Mouse (Mus musculus) neural tube, embryonic 13.5 days (tissue): ENCODE data around the gene Gm6169. TPM values are rescaled to one million over a fixed set of nuclear protein-coding genes. Genes with fewer than 3 reads are reported as not detected.
A peak's percentile ranks its signal among the peaks of the same experiment; 100 is the strongest.
"Not testable (repeated sequence)": the region's sequence is repeated elsewhere in the genome, so short reads cannot be mapped to it uniquely, and the experiment has no call there.

ENCODE experiments used
- ATAC-seq: fragments of 200-750 bp; cut with Nextera tagmentation; 2 replicates; pipeline ENCODE4 v1.8.0; 2017; ENCODE audit warnings: low read depth, mild to moderate bottlenecking, moderate TSS enrichment, moderate library complexity
- H3K27ac ChIP-seq: fragments of 300-500 bp; sonication (generic); replicated peaks from 2 replicates; pipeline ENCODE4 v1.5.1; 2015; ENCODE audit warnings: moderate library complexity, mild to moderate bottlenecking, inconsistent platforms
- H3K27me3 ChIP-seq: fragments of 300-500 bp; sonication (generic); 2 replicates; pipeline ENCODE4 v1.6.1; 2015; ENCODE audit warnings: mild to moderate bottlenecking, inconsistent platforms
- H3K36me3 ChIP-seq: fragments of 300-500 bp; sonication (generic); 2 replicates; pipeline ENCODE4 v1.6.1; 2015; ENCODE audit warnings: mild to moderate bottlenecking, inconsistent platforms
- H3K4me1 ChIP-seq: fragments of 300-500 bp; sonication (generic); replicated peaks from 2 replicates; pipeline ENCODE4 v1.6.1; 2015; ENCODE audit warnings: inconsistent platforms
- H3K4me2 ChIP-seq: fragments of 300-500 bp; sonication (generic); 2 replicates; pipeline ENCODE4 v1.6.1; 2015; ENCODE audit warnings: inconsistent platforms, mild to moderate bottlenecking, moderate library complexity
- H3K4me3 ChIP-seq: fragments of 300-500 bp; sonication (generic); 2 replicates; pipeline ENCODE4 v1.5.1; 2015; ENCODE audit warnings: mild to moderate bottlenecking, inconsistent platforms
- H3K9ac ChIP-seq: fragments of 300-500 bp; sonication (generic); 2 replicates; pipeline ENCODE4 v1.6.1; 2015; ENCODE audit warnings: moderate library complexity, mild to moderate bottlenecking, inconsistent platforms
- H3K9me3 ChIP-seq: fragments of 300-500 bp; sonication (generic); 2 replicates; pipeline ENCODE4 v1.6.1; 2016; ENCODE audit warnings: inconsistent platforms
- WGBS: fragments of 180-500 bp; shearing (Covaris S2); methylation state at CpG from one replicate; pipeline ENCODE4 v1.1.7; 2015; 5-methylcytosine and 5-hydroxymethylcytosine counted together
- polyA plus RNA-seq: library from polyadenylated mRNA; unstranded; fragments of >200 nt; fragmentation: Nextera tagmentation; extraction: Ambion mirVana; gene quantifications from 2 replicates; pipeline ENCODE4 v1.2.1, GENCODE M21; 2015

The Gm6169 gene
- 0.95 and 1.4 TPM in 2 replicates for polyA plus RNA-seq

DNA sequence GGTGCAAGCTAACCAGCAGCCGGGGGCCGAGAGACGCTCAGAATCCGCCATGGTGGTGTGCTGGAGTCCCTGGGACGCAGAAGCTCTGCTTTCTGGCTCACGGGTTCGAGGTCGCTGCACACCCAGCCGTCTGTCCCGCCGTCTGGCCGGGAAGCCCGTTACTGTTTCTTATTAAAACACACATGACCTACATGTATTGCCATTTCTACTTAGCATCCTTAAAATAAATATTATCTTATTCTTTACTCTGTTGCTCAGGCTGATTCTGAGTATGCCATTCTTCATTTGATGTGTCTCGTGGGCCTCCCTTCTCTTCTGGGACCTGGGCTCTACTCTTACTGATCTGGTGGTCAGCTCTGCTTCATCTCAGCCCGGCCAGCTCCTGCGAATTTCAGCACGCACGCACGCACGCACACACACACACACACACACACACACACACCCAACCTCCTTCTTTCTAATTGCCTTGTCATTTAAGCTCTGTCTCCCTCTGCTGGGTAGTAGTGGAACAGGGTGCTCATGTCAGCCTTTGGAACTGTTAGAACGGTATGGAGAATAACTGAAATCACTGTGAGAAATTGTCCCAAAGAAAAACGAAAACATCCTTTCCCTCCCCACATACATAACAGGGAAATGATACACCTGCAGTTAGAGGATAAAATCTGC is at the start of gene Gm6169:
Gm6169 (minus strand) TSS at position 51 of the 666 bp plus-strand sequence.
- Histone ChIP-seq H3K27me3 (no peaks in the 10 kb centered on the region), H3K4me2 (no peak within 1 kb of the TSS), H3K9ac (no peak within 1 kb of the TSS), H3K9me3 (no peaks in the 10 kb centered on the region), H3K27ac (no peak within 1 kb of the TSS), H3K4me1 (no peaks in the 10 kb centered on the region), H3K4me3 (no peak within 1 kb of the TSS), H3K36me3 (peaks cover 10% of the 10 kb centered on the region; the same call in 1 of the 2 replicates)
- ATAC-seq, result no peak; the same call in 1 of the 2 replicates
- WGBS, result 80% methylated on average over 22 of the region's 22 CpGs

DNA sequence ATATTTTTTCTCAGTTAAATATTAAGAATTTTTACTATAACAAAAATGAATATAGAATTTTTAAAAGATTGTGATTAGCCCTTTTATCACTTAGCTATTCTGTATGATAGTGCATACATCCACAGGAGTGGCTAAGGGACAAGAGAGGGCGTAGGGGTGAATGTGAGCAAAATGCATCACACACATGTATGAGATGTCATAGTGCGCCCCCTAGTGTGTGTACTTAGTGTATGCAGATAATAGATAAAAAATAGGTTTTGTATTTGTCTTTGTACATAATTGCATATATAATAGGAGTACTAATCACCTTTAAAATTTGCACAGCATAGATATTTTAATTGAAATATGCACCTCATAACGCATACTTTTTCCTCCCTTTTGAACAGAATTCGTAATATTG is 46.8 kb upstream of the Gm6169 start:
- no peak for ATAC-seq
- no peaks in the 10 kb centered on the region for H3K9me3 ChIP-seq
- 60% methylated on average over 4 of the region's 4 CpGs for WGBS
- no peak overlapping the region for H3K4me2 ChIP-seq
- no peak overlapping the region for H3K4me3 ChIP-seq
- no peaks in the 10 kb centered on the region for H3K4me1 ChIP-seq
- no peak overlapping the region for H3K27ac ChIP-seq
- no peaks in the 10 kb centered on the region for H3K27me3 ChIP-seq
- H3K9ac ChIP-seq, result no peak overlapping the region
- peaks cover 64% of the 10 kb centered on the region for H3K36me3 ChIP-seq

DNA sequence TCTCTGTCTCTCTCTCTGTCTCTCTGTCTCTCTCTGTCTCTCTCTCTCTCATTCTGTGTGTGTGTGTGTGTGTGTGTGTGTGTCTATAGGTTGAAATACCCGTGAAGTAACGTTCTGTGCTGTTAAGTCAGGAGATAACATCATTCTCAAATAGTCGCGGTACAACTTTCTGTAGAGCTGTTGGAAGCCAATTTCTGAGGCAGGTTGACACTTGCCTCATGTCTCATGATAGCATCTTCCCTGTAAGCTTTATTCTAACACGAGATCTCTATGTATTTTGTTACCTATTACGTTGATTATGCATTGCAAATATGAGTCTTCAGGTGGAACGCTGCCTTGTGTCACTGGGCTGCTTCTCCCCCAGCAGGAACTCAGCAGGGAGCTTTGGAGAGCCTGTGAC is 43.3 kb upstream of the Gm6169 start:
- Histone ChIP-seq H3K9ac (no peak overlapping the region), H3K36me3 (peaks cover 38% of the 10 kb centered on the region), H3K4me2 (no peak overlapping the region), H3K9me3 (no peaks in the 10 kb centered on the region), H3K27ac (no peak overlapping the region), H3K4me3 (no peak overlapping the region), H3K4me1 (peaks cover 10% of the 10 kb centered on the region), H3K27me3 (no peaks in the 10 kb centered on the region)
- 93% methylated on average over 7 of the region's 7 CpGs for WGBS
- ATAC-seq, result no peak

DNA sequence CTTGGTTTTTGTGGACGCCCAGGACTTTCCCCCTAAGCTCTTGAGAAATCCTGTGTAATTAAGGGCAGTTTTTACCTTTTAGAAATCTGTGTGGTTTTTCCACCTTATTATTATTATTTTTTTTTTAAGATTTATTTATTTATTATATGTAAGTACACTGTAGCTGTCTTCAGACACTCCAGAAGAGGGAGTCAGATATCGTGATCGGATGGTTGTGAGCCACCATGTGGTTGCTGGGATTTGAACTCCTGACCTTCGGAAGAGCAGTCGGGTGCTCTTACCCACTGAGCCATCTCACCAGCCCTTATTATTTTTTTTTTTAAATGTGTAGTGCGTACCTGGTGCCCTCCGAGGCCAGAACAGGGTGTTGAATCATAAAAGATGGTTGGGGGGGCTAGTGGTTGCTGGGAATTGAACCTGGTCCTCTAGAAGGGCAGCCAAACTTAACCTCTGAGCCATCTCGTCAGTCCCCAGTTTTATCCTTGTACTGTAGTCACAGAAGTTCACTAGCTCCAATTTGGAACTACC is 39.4 kb upstream of the Gm6169 start:
- not testable (repeated sequence) for H3K9me3 ChIP-seq, H3K27me3 ChIP-seq
- peak overlapping the region; percentile 92 for H3K4me3 ChIP-seq
- WGBS, result 32% methylated on average over 8 of the region's 8 CpGs
- ATAC-seq, result peak; percentile 24; the same call in 1 of the 2 replicates
- peaks cover 31% of the 10 kb centered on the region for H3K36me3 ChIP-seq
- H3K9ac ChIP-seq, result peak overlapping the region; percentile 93
- H3K4me1 ChIP-seq, result peaks cover 18% of the 10 kb centered on the region
- peak overlapping the region; percentile 80 for H3K4me2 ChIP-seq
- H3K27ac ChIP-seq, result peak overlapping the region; percentile 93

DNA sequence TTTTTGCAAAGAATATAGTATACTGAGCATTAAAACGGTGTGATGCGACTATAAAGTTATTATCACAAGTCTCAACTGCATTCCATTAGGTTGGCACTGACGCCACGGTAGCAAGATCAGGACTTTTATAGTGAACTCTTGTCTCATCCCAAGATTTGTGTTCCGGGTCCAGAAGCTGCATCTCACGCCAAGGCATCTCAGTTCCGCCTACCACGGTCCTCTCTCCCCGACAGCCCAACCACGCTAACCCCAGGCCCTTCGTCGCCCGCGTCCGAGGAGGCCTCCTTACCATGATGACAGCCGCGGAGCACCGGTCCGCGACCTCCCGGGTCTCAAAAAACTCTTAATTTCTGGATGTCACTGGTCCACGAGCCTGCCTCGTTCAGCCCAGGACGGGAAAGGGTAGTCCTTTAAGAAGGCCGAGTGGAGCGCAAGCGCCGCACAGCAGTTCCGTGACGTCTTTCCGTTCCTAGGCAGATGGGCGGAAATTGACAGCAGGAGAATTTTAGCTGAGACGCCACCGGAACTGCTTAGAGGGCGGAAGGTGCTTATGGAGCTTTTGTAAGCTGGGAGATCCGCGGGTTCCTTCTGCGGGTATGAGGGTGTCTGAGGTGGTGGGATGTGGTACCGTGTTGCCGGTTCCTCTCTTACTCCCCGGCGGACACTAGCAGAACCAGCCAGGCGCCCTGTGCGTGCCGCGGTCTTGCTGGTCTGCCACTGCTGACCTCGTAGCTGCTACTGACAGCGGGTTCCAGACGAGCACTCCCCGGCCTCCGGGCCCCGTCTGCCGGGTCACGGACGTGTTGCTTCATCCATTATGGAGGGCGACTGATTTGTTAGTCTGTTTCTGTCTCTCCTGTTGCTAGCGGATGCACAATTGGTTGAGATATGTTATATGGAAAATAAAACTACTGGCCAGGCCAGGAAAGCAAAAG is 38.7 kb upstream of the Gm6169 start, which contains the start of the genes Gfm2 and Nsa2:
Gfm2 (plus strand) TSS at position 472 of the 935 bp plus-strand sequence.
Nsa2 (minus strand) TSS at position 472 of the 935 bp plus-strand sequence.
- Histone ChIP-seq H3K4me1 (peaks cover 18% of the 10 kb centered on the region), H3K27ac (peak within 1 kb of the TSS; percentile 93), H3K9me3 (no peaks in the 10 kb centered on the region), H3K4me2 (peak within 1 kb of the TSS; percentile 80), H3K4me3 (peak within 1 kb of the TSS; percentile 92), H3K36me3 (peaks cover 28% of the 10 kb centered on the region), H3K27me3 (no peaks in the 10 kb centered on the region), H3K9ac (peak within 1 kb of the TSS; percentile 93)
- ATAC-seq, result peak; percentile 98
- under 1% methylated on average over 57 of the region's 57 CpGs for WGBS

DNA sequence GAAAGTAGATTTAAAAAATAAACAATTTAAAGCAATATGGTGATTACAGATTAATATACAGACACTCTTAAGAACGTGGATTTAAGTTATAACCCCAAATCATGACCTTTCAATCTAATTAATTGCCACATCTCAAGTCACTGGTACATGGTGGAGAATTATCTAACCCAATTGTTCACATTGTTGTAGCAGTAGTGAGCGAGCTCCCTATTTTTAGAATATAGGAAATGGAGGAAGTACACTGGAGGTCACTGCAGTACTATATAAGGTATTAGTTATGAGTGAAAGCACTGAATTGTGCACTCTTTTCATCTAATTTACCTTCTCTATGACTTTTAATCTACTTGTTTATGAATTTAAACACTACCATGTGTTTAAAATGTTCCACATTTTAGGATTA is 31.4 kb upstream of the Gm6169 start:
- not testable (repeated sequence) for H3K4me1 ChIP-seq, H3K4me2 ChIP-seq, H3K9ac ChIP-seq, H3K27me3 ChIP-seq, H3K27ac ChIP-seq, H3K9me3 ChIP-seq, ATAC-seq, H3K4me3 ChIP-seq
- H3K36me3 ChIP-seq, result peaks cover 39% of the 10 kb centered on the region
- WGBS, result no CpG with 5 or more reads among the region's 2 CpGs

DNA sequence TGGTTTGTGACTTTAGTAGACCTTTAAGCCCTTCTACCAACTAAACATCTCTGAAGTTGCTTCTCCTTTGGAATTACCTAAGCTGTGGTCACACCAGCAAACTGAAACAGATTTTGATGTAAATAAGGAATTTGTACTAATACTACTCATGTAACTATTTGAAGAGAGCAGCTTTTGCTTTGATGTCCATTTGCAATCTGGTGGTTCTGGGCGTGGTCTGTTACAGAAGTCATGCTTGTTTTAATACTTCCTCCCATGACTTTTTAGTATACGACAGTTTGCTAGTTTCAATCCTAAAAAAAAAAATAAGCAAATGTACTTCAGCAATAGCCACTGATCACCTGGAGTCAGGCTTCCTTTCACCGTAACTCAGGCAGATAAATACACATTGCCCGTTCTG is 30.6 kb upstream of the Gm6169 start:
- H3K27ac ChIP-seq, result not testable (repeated sequence)

DNA sequence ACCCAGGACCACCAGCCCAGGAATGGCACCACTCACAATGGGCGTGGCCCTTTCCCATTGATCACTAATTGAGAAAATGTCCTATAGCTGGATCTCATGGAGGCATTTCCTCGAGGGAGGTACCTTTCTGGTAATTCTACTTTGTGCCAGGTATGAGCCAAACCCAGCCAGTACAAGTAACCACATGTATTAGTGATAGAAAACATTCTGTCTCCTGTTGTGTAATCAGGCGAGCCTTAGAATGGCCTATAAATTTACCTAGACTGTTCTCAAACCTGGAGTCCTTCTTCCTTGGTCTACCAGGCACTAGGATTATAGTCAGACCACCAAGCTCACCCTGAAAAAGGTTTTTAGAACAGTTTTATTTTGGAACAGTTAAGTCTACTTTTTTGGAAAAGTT is 22.3 kb upstream of the Gm6169 start:
- Histone ChIP-seq H3K36me3 (peaks cover 56% of the 10 kb centered on the region), H3K4me3 (no peak overlapping the region), H3K9me3 (no peaks in the 10 kb centered on the region), H3K4me1 (no peaks in the 10 kb centered on the region), H3K9ac (no peak overlapping the region), H3K27me3 (no peaks in the 10 kb centered on the region), H3K27ac (no peak overlapping the region), H3K4me2 (no peak overlapping the region)
- no peak for ATAC-seq
- WGBS, result 75% methylated on average over 3 of the region's 3 CpGs

More for the DNA sequence above, 30.6 kb upstream of the Gm6169 start:
- not testable (repeated sequence) for ATAC-seq, H3K9ac ChIP-seq, H3K9me3 ChIP-seq, H3K27me3 ChIP-seq, H3K4me1 ChIP-seq, H3K4me3 ChIP-seq, H3K4me2 ChIP-seq
- H3K36me3 ChIP-seq, result peaks cover 32% of the 10 kb centered on the region
- 98% methylated on average over 4 of the region's 4 CpGs for WGBS

DNA sequence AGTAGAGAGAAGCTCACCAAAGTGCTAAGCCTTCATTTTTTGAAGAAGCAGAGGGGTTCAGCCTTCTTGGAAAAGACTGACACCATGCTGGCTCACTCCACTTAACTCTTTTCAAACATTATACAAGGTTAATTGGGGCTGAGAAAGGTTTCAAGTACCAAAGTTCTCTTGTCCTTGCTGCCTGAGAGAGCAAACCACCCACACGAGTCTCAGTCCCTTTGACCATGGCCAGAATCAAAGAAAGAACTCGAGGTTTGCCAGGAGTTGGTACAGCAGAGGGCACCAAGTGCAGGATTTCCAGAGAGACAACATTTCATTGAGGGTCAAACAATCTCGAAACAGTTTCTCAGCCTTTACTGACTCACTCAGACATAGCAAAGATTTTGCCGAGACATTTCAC is 10.0 kb upstream of the Gm6169 start:
- no peak overlapping the region for H3K27ac ChIP-seq
- H3K4me3 ChIP-seq, result no peak overlapping the region
- no peak overlapping the region for H3K4me2 ChIP-seq
- no peaks in the 10 kb centered on the region for H3K9me3 ChIP-seq
- no peak for ATAC-seq
- peaks cover 29% of the 10 kb centered on the region for H3K36me3 ChIP-seq
- H3K27me3 ChIP-seq, result no peaks in the 10 kb centered on the region
- H3K9ac ChIP-seq, result no peak overlapping the region
- H3K4me1 ChIP-seq, result no peaks in the 10 kb centered on the region
- WGBS, result 81% methylated on average over 4 of the region's 4 CpGs

DNA sequence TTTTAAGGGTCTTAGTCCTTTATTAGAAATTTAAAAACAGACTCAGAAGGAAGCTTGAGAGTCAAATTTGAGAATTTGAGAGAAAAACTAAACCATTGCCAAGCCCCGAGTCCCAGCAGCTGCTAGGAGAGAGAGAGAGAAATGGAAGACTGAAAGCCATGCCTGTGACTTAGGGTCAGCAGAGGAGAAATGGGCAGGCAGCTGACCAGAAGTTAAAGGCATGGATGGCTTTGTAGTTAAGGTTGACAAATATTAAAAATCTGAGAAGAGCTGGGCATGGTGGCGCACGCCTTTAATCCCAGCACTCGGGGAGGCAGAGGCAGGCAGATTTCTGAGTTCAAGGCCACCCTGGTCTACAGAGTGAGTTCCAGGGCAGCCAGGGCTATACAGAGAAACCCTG is 8.7 kb upstream of the Gm6169 start:
- H3K4me2 ChIP-seq, H3K4me1 ChIP-seq, ATAC-seq, H3K27me3 ChIP-seq, H3K9me3 ChIP-seq, H3K9ac ChIP-seq, H3K4me3 ChIP-seq, H3K27ac ChIP-seq: not testable (repeated sequence)
- WGBS, result 92% methylated on average over 4 of the region's 4 CpGs
- peaks cover 23% of the 10 kb centered on the region for H3K36me3 ChIP-seq

DNA sequence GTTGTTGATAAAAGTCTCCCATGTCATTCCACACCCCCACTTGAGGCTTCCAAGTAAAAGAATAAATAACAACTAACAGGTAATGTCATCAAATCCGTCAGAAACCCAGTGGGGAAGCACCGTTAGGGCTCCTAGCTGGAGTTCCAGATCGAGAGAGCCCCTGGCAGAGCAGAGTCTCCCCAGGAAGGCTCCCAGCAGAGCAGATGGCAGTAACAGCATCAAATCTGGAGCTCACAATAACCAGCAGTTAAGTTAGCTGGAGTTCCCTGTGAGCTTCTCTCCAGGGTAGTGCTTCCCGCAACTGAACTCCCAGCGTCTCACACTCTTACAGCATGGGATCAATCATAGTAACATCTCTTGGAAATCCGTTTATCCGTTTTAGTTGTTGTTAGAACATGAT is 6.0 kb upstream of the Gm6169 start:
- 78% methylated on average over 7 of the region's 7 CpGs for WGBS
- no peak for ATAC-seq
- no peak overlapping the region for H3K4me2 ChIP-seq
- H3K9ac ChIP-seq, result no peak overlapping the region
- H3K27ac ChIP-seq, result no peak overlapping the region
- no peaks in the 10 kb centered on the region for H3K9me3 ChIP-seq
- H3K4me1 ChIP-seq, result no peaks in the 10 kb centered on the region
- H3K36me3 ChIP-seq, result peaks cover 10% of the 10 kb centered on the region
- no peaks in the 10 kb centered on the region for H3K27me3 ChIP-seq
- H3K4me3 ChIP-seq, result no peak overlapping the region

DNA sequence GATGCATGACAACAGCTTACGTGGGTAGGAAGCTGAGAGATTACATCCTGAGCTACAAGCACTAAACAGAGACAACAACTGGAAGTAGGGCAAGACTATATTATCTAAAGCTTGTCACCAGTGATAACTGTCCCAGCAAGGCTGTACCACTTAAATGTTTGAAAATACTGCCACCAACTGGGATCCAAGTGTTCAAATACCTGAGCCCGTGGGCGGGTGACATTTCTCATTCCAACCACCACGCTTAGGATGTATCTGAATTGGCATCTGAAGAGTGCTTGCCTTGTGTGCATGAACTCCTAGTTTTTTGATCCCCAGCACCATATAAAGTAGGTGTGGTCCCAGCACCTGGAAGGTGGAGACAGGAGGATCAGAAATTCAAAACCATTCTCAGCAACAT is 3.3 kb downstream of the Gm6169 start:
- Histone ChIP-seq H3K36me3 (peaks cover 19% of the 10 kb centered on the region), H3K4me2 (no peak overlapping the region), H3K27me3 (no peaks in the 10 kb centered on the region), H3K4me1 (no peaks in the 10 kb centered on the region), H3K9ac (no peak overlapping the region), H3K4me3 (no peak overlapping the region), H3K27ac (no peak overlapping the region), H3K9me3 (no peaks in the 10 kb centered on the region)
- ATAC-seq, result no peak
- 93% methylated on average over 4 of the region's 4 CpGs for WGBS
